Mouse (Mus musculus): ENCODE data around the gene Tgoln1. TPM values are rescaled to one million over a fixed set of nuclear protein-coding genes. Genes with fewer than 3 reads are reported as not detected.

The Tgoln1 gene
- polyA plus RNA-seq, 1 experiment from 2014 or later: 37.5 TPM

DNA sequence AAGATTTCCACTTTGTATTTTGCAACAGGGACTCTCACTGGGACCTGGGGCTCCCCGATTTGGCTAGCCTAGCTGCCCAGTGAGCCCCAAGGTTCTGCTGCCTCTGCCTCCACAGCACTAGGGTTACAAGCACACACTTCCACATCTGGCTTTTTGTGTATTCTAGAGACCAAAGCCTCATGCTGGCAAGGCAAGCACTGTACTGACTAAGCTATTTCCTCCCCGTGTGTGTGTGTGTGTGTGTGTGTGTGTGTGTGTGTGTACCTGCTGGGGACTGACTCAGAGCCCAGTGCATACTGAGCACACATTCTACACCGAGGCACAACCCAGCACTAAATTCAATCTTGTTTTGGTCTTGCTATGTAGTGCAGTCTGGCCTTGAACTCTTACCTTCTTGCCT is 30.1 kb downstream of the Tgoln1 start:
- Histone ChIP-seq H3K27me3 (no peaks in the 10 kb centered on the region), H3K9me3 (replicated peaks) (no peaks in the 10 kb centered on the region), H3K9ac (no peak overlapping the region), H3K36me3 (0 out of 2 replicates have a peak, but pooled peaks cover 3% of the 10 kb centered on the region), H3K4me3 (replicated peaks) (no peak overlapping the region), H3K27ac (no peak overlapping the region), H3K4me1 (no peaks in the 10 kb centered on the region), H3K4me2 (no peak overlapping the region)
- WGBS: 78% methylated on average over 3 of the region's 3 CpGs
- no peak for ATAC-seq (replicated peaks; ENCODE audit: low FRiP score)

DNA sequence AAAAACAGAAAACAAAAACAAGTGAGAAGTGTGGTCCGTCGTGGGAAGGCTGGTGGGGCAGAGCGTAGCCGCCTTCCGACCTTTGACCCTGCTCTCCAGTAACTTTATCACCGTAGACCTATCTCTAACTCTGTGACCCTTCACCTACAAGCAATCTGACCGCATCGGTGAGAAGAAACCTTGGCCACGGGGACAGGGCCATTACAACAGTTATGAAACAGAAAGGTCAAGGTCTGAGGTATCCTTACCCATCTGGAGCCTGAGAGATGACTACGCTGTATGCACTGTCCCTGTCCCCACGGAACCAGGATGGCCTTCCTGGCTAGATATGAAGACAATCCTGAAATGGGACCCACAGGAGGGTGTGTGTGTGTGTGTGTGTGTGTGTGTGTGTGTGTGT is 32.6 kb downstream of the Tgoln1 start:
- Histone ChIP-seq H3K9me3 (replicated peaks) (no peaks in the 10 kb centered on the region), H3K36me3 (peaks cover 13% of the 10 kb centered on the region; the same call in 1 of the 2 replicates), H3K4me1 (no peaks in the 10 kb centered on the region), H3K27me3 (no peaks in the 10 kb centered on the region), H3K4me3 (replicated peaks) (no peak overlapping the region), H3K27ac (no peak overlapping the region), H3K9ac (no peak overlapping the region), H3K4me2 (no peak overlapping the region)
- 62% methylated on average over 11 of the region's 11 CpGs for WGBS
- ATAC-seq (replicated peaks; ENCODE audit: low FRiP score): no peak; the same call in 1 of the 2 replicates

DNA sequence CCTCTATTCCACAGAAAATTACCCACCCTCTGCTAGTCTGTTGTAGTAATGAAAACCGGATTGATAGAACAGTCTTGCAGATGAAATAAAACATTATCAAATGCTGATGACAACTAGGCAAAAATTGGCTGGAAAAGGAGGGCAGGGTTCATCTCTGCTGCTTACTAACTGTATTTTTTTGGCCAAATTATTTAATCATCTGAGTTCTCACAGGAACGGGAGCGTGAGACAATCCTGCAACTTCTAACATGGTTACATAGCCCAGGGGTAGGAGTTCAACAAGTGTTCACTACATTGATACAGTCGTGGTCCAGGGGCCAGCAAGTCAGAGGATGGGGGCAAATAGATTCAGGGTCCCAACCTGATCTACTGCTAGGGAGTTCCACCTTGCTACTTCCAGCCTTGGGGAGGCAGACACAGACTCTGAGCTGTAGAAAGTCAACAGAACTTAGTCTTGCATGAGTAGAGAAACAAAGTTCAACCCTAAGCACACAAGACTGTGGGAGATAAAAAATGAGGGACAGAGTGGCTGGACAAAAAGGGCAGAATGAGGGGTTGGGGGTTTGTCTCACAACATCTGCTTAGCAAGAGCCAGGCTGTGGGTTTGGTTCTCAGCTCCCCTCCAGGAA is 33.5 kb downstream of the Tgoln1 start:
- 87% methylated on average over 4 of the region's 4 CpGs for WGBS
- ATAC-seq (replicated peaks; ENCODE audit: low FRiP score): no peak
- Histone ChIP-seq H3K27me3 (no peaks in the 10 kb centered on the region), H3K9ac (no peak overlapping the region), H3K4me3 (replicated peaks) (no peak overlapping the region), H3K4me2 (no peak overlapping the region), H3K4me1 (no peaks in the 10 kb centered on the region), H3K27ac (no peak overlapping the region), H3K9me3 (replicated peaks) (no peaks in the 10 kb centered on the region), H3K36me3 (peaks cover 18% of the 10 kb centered on the region; the same call in 1 of the 2 replicates)

DNA sequence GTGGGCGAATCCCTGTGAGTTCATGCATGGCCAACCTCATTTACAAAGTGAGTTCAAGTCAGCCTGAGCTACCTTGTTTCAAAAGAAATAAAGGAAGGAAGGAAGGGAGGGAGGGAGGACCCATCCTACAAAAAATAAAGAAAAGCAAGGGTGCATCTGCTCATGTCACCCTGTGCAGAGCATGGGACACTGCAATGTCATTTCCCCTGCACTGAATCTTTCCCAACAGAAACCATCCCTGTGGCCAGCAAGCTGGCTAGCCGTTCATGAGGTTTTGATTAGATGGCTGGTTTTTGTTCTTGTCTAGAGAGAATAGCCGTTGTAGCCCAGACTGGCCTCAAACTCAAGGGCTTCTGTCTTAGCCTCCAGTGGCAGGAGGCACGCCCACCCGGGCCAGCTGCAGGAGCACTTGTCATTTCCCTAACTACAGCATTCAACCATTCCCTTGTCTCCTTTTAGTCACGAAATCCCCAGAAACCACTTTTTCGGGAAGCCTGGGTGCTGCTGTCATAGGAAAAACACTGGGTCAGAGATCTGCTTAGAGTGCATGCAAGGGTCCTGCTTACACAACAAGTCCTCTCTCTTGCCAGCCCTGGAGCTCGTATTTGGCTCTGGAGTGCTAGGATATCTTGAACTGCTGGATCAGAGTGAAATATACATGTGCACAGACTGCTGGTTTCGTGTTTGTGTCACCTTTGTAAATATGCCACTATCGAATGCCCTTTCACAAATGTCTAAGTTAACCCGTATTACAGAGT is 35.0 kb downstream of the Tgoln1 start:
- ATAC-seq (replicated peaks; ENCODE audit: low FRiP score): no peak
- no peak overlapping the region for H3K4me2 ChIP-seq
- no peaks in the 10 kb centered on the region for H3K4me1 ChIP-seq
- WGBS: 78% methylated on average over 11 of the region's 11 CpGs
- H3K36me3 ChIP-seq: peaks cover 24% of the 10 kb centered on the region
- H3K27me3 ChIP-seq: no peaks in the 10 kb centered on the region
- no peaks in the 10 kb centered on the region for H3K9me3 ChIP-seq (replicated peaks)
- no peak overlapping the region for H3K9ac ChIP-seq
- H3K4me3 ChIP-seq (replicated peaks): no peak overlapping the region
- no peak overlapping the region for H3K27ac ChIP-seq

DNA sequence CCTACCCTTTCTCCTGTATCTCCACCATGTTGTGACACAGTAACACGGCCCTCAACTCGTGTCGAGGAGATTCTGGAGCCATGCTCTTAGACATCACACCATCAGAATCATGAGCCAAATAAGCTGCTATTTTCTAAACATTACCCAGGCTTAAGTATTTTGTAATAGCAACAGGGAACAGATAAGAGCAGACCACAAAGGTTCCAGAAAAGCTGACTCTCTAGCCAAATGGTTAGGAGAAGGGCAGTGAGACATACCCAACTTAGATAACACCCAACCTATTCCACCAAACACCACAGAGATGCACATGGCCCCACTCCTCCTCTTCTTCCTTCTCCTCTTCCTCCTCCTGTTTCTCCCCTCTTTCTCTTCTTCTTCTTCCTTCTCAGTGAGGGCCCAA is 40.8 kb downstream of the Tgoln1 start:
- H3K36me3 ChIP-seq: peaks cover 37% of the 10 kb centered on the region
- no peak for ATAC-seq (replicated peaks; ENCODE audit: low FRiP score)
- 89% methylated on average over 3 of the region's 3 CpGs for WGBS
- H3K4me1 ChIP-seq: no peaks in the 10 kb centered on the region
- no peak overlapping the region for H3K4me3 ChIP-seq (replicated peaks)
- no peak overlapping the region for H3K4me2 ChIP-seq
- no peaks in the 10 kb centered on the region for H3K27me3 ChIP-seq
- H3K9ac ChIP-seq: no peak overlapping the region
- no peak overlapping the region for H3K27ac ChIP-seq
- no peaks in the 10 kb centered on the region for H3K9me3 ChIP-seq (replicated peaks)

DNA sequence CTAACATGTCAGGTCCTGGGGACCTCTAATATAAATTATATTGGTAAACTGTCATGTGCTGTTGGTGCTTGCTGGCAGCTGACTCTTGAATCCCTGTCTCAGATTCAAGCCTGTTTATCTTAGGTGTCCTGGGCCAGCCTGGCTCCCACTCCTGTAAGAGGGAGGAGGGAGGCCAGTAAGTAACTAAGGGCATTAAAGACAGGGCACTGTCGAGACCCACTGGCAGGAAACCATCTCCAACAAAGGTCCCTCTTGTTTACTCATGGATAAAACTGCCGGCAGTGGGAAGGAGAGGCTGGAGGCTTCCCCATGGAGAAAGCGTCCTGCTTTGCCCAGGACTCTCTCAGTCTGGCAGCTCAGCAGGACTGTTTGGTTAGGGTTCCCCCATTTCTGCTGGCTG is 45.0 kb downstream of the Tgoln1 start:
- Histone ChIP-seq H3K4me1 (no peaks in the 10 kb centered on the region), H3K4me3 (replicated peaks) (no peak overlapping the region), H3K36me3 (peaks cover 24% of the 10 kb centered on the region), H3K4me2 (no peak overlapping the region), H3K27me3 (no peaks in the 10 kb centered on the region), H3K9ac (no peak overlapping the region), H3K9me3 (replicated peaks) (no peaks in the 10 kb centered on the region), H3K27ac (no peak overlapping the region)
- ATAC-seq (replicated peaks; ENCODE audit: low FRiP score): no peak
- 52% methylated on average over 3 of the region's 3 CpGs for WGBS

DNA sequence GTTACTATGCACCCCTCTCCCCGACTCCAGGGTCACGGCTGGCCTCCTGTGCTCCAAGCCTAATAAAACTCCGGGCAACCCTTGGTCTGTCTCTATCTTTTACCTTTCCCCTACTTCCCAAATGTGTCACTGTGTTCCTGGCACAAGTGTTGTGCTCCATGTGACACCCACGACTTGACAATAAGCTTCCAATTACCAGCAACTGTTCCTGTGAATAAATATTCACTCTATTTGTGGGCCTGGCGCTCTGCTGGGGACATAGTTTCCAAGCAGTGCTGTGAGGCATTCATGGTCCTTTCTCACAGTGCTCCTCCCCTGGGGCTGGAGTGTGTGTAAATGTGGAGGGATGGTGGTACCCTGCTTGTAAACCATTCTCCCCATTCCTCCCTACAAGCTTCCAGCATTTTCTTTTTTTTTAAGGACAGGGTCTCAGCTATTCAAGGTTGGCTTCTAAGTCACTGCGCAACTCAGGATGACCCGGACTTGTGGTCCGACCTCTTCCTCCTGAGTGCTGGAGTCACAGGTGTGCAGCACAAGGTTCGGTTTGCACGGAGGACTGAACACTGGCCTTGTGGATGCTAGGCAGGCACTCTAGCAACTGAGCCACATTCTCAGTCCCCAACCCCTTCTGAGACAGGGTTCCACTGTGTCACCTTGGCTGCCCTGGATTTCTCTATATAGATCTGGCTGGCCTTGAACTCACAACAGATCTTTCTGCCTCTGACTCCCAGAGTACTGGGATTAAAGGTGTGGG is 46.0 kb downstream of the Tgoln1 start:
- no peak overlapping the region for H3K4me2 ChIP-seq
- no peak for ATAC-seq (replicated peaks; ENCODE audit: low FRiP score)
- peaks cover 7% of the 10 kb centered on the region for H3K4me1 ChIP-seq
- H3K27me3 ChIP-seq: no peaks in the 10 kb centered on the region
- H3K27ac ChIP-seq: no peak overlapping the region
- H3K9ac ChIP-seq: no peak overlapping the region
- peaks cover 24% of the 10 kb centered on the region for H3K36me3 ChIP-seq
- 83% methylated on average over 10 of the region's 10 CpGs for WGBS
- no peaks in the 10 kb centered on the region for H3K9me3 ChIP-seq (replicated peaks)
- no peak overlapping the region for H3K4me3 ChIP-seq (replicated peaks)

DNA sequence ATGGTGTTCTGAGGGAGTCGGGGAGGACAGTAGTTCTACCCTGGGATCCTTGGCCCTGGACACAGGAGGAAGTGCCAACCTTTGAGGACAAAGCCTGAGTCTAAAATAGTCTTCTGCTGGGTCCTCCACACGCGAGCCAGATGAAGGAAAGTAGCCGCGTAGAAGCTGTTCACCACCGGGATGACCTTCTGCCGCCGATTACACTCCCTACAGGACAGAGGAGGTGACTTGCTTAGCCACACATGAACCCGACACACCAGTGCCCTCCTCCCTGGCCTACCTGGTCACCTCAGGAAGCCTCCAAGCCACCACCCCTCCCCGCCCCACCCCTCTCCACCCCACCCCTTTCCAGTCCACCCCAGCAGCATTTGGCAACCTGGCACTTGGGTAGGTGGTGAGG is 48.1 kb downstream of the Tgoln1 start:
- Histone ChIP-seq H3K36me3 (peaks cover 13% of the 10 kb centered on the region), H3K9me3 (replicated peaks) (no peaks in the 10 kb centered on the region), H3K9ac (no peak overlapping the region), H3K27ac (no peak overlapping the region), H3K27me3 (no peaks in the 10 kb centered on the region), H3K4me2 (no peak overlapping the region), H3K4me3 (replicated peaks) (no peak overlapping the region), H3K4me1 (peaks cover 17% of the 10 kb centered on the region)
- 95% methylated on average over 10 of the region's 10 CpGs for WGBS
- ATAC-seq (replicated peaks; ENCODE audit: low FRiP score): no peak

DNA sequence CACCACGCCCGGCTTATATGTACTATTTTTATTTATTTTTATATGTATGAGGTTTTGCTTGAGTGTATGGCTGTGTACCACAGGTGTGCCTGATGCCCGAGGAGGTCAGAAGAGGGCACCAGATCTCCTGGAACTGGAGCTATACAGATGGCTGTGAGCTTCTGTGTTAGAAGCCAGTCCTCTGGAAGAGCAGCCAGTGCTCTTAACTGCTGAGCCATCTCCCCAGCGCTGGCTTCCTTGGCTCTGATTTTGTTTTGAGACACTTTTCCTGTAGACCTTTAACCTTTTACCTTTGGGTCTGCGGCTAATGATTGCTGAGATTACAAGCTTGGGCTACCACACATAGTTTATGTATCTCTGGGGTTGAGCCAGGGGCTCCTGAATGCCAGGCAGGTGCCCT is 49.3 kb downstream of the Tgoln1 start:
- no peak overlapping the region for H3K9ac ChIP-seq
- no peaks in the 10 kb centered on the region for H3K9me3 ChIP-seq (replicated peaks)
- H3K4me1 ChIP-seq: peaks cover 22% of the 10 kb centered on the region
- ATAC-seq (replicated peaks; ENCODE audit: low FRiP score): no peak
- H3K27me3 ChIP-seq: no peaks in the 10 kb centered on the region
- H3K4me3 ChIP-seq (replicated peaks): no peak overlapping the region
- peaks cover 8% of the 10 kb centered on the region for H3K36me3 ChIP-seq
- no peak overlapping the region for H3K27ac ChIP-seq
- WGBS: 78% methylated on average over 5 of the region's 5 CpGs
- no peak overlapping the region for H3K4me2 ChIP-seq

DNA sequence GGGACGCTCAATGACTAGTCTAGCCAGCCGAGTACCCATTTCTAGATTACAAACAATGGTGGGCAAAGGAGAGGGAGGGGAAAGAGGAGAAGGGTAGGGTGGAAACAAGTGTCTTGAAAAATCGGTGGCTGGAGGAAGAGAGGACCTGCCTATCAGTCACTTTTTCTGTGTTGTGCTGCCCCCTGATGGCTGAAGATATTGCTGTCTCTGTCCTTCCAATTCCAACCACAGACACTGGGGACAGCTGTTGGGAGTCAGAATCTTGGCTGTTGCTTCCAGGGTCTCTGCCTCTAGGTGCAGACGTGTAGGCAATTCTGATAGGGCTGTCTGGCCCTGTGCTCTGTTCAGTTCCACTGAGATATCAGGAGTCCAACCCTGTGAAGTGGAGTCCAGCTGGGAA is 50.8 kb downstream of the Tgoln1 start:
- Histone ChIP-seq H3K9me3 (replicated peaks) (no peaks in the 10 kb centered on the region), H3K27ac (no peak overlapping the region), H3K9ac (no peak overlapping the region), H3K4me1 (peaks cover 24% of the 10 kb centered on the region), H3K4me2 (no peak overlapping the region), H3K27me3 (no peaks in the 10 kb centered on the region), H3K36me3 (peaks cover 8% of the 10 kb centered on the region), H3K4me3 (replicated peaks) (no peak overlapping the region)
- 6% methylated on average over 4 of the region's 4 CpGs for WGBS
- peak; percentile 71 for ATAC-seq (replicated peaks; ENCODE audit: low FRiP score)

DNA sequence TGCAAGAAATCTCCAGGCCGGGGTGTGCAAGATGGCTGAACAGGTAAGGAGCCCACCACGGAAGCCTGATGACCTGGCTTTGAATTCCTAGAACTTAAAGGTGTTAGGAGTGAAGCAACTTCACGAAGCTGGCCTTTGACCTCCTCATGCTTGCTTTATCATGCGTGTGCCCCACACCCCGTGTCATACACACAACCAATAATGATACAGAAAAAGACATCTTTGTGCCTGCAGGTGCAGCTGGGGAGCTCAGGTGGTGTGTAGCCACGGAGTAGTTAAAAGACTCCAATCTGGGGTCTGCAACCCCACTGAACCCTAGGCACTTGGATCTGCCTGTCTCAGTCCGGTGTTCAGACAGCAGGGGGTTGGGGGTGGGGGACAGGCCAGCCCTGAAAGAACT is 51.3 kb downstream of the Tgoln1 start:
- Histone ChIP-seq H3K4me1 (peaks cover 24% of the 10 kb centered on the region), H3K27me3 (no peaks in the 10 kb centered on the region), H3K9me3 (replicated peaks) (no peaks in the 10 kb centered on the region), H3K36me3 (peaks cover 8% of the 10 kb centered on the region), H3K27ac (peak overlapping the region; percentile 49; the same call in 1 of the 2 replicates), H3K4me2 (no peak overlapping the region), H3K9ac (no peak overlapping the region), H3K4me3 (replicated peaks) (no peak overlapping the region)
- 74% methylated on average over 7 of the region's 7 CpGs for WGBS
- ATAC-seq (replicated peaks; ENCODE audit: low FRiP score): peak; percentile 14; the same call in 1 of the 2 replicates

DNA sequence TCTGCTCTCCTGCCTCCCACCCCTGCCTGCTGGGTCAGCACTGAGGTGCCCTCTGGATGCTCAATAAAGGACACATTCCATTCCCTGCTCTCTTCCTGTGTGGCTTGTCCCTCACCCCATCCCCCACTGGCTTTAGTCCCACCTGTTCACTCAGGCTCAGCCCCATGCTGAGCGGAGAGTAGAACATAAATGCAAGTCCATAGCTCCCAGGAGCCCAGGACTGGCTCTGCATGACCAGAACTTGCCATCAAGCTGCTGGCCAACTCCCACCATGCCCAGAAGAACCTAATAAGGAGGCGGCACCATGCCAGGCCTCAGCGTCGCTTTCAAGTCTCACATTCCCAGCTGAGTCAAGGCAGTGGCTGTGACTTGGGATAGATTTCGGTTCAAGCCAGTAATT is 53.9 kb downstream of the Tgoln1 start:
- no peak overlapping the region for H3K4me3 ChIP-seq (replicated peaks)
- H3K9ac ChIP-seq: no peak overlapping the region
- WGBS: 70% methylated on average over 5 of the region's 5 CpGs
- H3K27ac ChIP-seq: peak overlapping the region; percentile 18; the same call in 1 of the 2 replicates
- ATAC-seq (replicated peaks; ENCODE audit: low FRiP score): 0 out of 2 replicates have a peak, but pooled peaks have one; percentile 33
- H3K4me2 ChIP-seq: no peak overlapping the region
- peaks cover 4% of the 10 kb centered on the region for H3K36me3 ChIP-seq
- H3K4me1 ChIP-seq: peaks cover 24% of the 10 kb centered on the region
- H3K27me3 ChIP-seq: no peaks in the 10 kb centered on the region
- no peaks in the 10 kb centered on the region for H3K9me3 ChIP-seq (replicated peaks)

Measured in kidney, embryonic 15.5 days (tissue).